Mouse (Mus musculus) neural tube, embryonic 11.5 days (tissue): ENCODE results near the gene Gas7. TPM values are rescaled to one million over a fixed set of nuclear protein-coding genes. Genes with fewer than 3 reads are reported as not detected.

Source experiments
- ATAC-seq: fragments of 200-750 bp; cut with Nextera tagmentation; 2 replicates; pipeline ENCODE4 v1.8.0; 2017; ENCODE audit warnings: moderate number of reproducible peaks, mild to moderate bottlenecking, moderate TSS enrichment, moderate library complexity; ENCODE audit not compliant: insufficient read depth, low FRiP score, low TSS enrichment
- DNase-seq: peaks from one replicate; pipeline ENCODE4 v3.0.0-alpha.2; 2015; ENCODE audit warnings: low spot score
- H3K27ac ChIP-seq: fragments of 300-500 bp; sonication (generic); 2 replicates; pipeline ENCODE4 v1.5.1; 2014; ENCODE audit warnings: low read depth, mild to moderate bottlenecking, low read length
- H3K27me3 ChIP-seq: fragments of 300-500 bp; sonication (generic); 2 replicates; pipeline ENCODE4 v1.6.1; 2014; ENCODE audit warnings: mild to moderate bottlenecking, low read length, mixed read lengths; ENCODE audit not compliant: control insufficient read depth, insufficient read depth
- H3K36me3 ChIP-seq: fragments of 300-500 bp; sonication (generic); 2 replicates; pipeline ENCODE4 v1.6.1; 2014; ENCODE audit warnings: mild to moderate bottlenecking, low read length, moderate library complexity, mixed read lengths; ENCODE audit not compliant: control insufficient read depth, insufficient read depth
- H3K4me1 ChIP-seq: fragments of 300-500 bp; sonication (generic); 2 replicates; pipeline ENCODE4 v1.6.1; 2014; ENCODE audit warnings: low read length, mixed read lengths; ENCODE audit not compliant: control insufficient read depth, insufficient read depth
- H3K4me2 ChIP-seq: fragments of 300-500 bp; sonication (generic); 2 replicates; pipeline ENCODE4 v1.6.1; 2014; ENCODE audit warnings: low read depth, mild to moderate bottlenecking, moderate library complexity
- H3K4me3 ChIP-seq: fragments of 300-500 bp; sonication (generic); 2 replicates; pipeline ENCODE4 v1.5.1; 2014; ENCODE audit warnings: low read depth, low read length
- H3K9ac ChIP-seq: fragments of 300-500 bp; sonication (generic); 2 replicates; pipeline ENCODE4 v1.6.1; 2014; ENCODE audit warnings: mild to moderate bottlenecking, low read length
- H3K9me3 ChIP-seq: fragments of 300-500 bp; sonication (generic); 2 replicates; pipeline ENCODE4 v1.6.1; 2016; ENCODE audit warnings: low read length; ENCODE audit not compliant: control insufficient read depth
- WGBS: fragments of 180-500 bp; shearing (Covaris S2); extraction: QIAGEN DNeasy Blood & Tissue Kit; methylation state at CpG from one replicate; pipeline ENCODE4 v1.1.7; 2014; 5-methylcytosine and 5-hydroxymethylcytosine counted together
- polyA plus RNA-seq: library from polyadenylated mRNA; unstranded; fragments of >200 nt; fragmentation: Nextera tagmentation; extraction: Ambion mirVana; gene quantifications from 2 replicates; pipeline ENCODE4 v1.2.1, GENCODE M21; 2014

Gene Gas7
- polyA plus RNA-seq, 1 experiment from 2014 or later = 4.4 TPM

DNA sequence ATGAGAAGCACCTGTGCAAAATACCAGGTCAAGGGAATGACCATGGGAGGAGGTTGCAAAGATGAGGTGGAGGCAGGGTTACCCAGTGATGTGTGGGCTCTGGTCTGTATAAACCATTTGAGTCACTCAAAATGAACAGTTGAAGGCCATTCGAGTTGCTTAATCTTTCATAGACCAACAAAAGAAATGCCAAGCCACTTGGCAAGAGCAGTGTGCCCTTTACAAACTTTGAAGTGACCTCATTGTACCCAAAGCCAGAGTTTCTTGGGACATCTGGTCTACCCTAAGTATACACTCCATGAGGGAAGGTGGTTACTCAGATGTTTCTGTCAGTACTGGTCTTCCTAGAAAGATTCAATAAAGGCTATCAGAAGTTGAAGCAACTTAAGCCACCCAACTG is 80.5 kb downstream of the Gas7 start:
- no peaks in the 10 kb centered on the region for H3K9me3 ChIP-seq
- no peak for DNase-seq
- no peak overlapping the region for H3K27ac ChIP-seq
- no peaks in the 10 kb centered on the region for H3K27me3 ChIP-seq
- H3K4me3 ChIP-seq = no peak overlapping the region
- no peaks in the 10 kb centered on the region for H3K4me1 ChIP-seq
- no peak overlapping the region for H3K4me2 ChIP-seq
- no peak overlapping the region for H3K9ac ChIP-seq
- no peaks in the 10 kb centered on the region for H3K36me3 ChIP-seq
- 85% methylated on average over 1 of the region's 1 CpGs for WGBS
- no peak for ATAC-seq

- no peak overlapping the region for H3K27ac ChIP-seq
- no peak overlapping the region for H3K4me3 ChIP-seq
- H3K4me2 ChIP-seq = no peak overlapping the region
- H3K36me3 ChIP-seq = no peaks in the 10 kb centered on the region
- ATAC-seq = no peak
- H3K9me3 ChIP-seq = no peaks in the 10 kb centered on the region
- no peaks in the 10 kb centered on the region for H3K4me1 ChIP-seq
- DNase-seq = no peak
- no peaks in the 10 kb centered on the region for H3K27me3 ChIP-seq
- WGBS = 86% methylated on average over 1 of the region's 1 CpGs
- no peak overlapping the region for H3K9ac ChIP-seq
Measured at GRCm38 (mm10) chr11:67536413-67536812, 81.2 kb downstream of the Gas7 start.

DNA sequence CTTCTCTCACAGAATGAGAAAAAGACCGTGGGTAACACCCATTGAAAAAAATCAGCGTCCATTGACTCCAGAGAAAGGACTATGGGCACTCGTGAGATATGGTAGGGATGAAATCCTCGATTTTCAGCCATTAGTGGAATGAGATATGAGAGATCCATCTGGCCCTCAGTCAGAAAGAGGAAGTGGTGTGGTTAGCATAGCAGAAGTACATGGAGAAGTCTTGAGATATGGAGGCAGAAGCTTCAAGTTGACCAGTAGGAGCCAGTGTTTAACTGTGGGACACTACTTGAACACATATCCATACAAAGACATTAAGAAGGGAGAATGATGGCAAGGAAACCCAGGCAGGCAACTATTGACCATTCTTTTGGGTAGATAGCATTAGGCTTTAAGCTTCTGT is 82.1 kb downstream of the Gas7 start:
- WGBS = 90% methylated on average over 4 of the region's 4 CpGs
- no peak for DNase-seq
- H3K4me3 ChIP-seq = no peak overlapping the region
- no peaks in the 10 kb centered on the region for H3K27me3 ChIP-seq
- no peak overlapping the region for H3K27ac ChIP-seq
- no peaks in the 10 kb centered on the region for H3K9me3 ChIP-seq
- no peak overlapping the region for H3K4me2 ChIP-seq
- no peak for ATAC-seq
- no peaks in the 10 kb centered on the region for H3K4me1 ChIP-seq
- no peak overlapping the region for H3K9ac ChIP-seq
- no peaks in the 10 kb centered on the region for H3K36me3 ChIP-seq

GRCm38 (mm10) chr11:67538557-67538956 is 83.3 kb downstream of the Gas7 start:
- H3K27ac ChIP-seq = no peak overlapping the region
- no peaks in the 10 kb centered on the region for H3K27me3 ChIP-seq
- no peak overlapping the region for H3K9ac ChIP-seq
- H3K9me3 ChIP-seq = no peaks in the 10 kb centered on the region
- ATAC-seq (no peak), DNase-seq (no peak)
- no peaks in the 10 kb centered on the region for H3K4me1 ChIP-seq
- WGBS = 81% methylated on average over 6 of the region's 6 CpGs
- H3K4me2 ChIP-seq = no peak overlapping the region
- H3K36me3 ChIP-seq = no peaks in the 10 kb centered on the region
- H3K4me3 ChIP-seq = no peak overlapping the region

- ATAC-seq (no peak), DNase-seq (no peak)
- Histone ChIP-seq H3K9ac (no peak overlapping the region), H3K27ac (no peak overlapping the region), H3K4me3 (no peak overlapping the region), H3K36me3 (no peaks in the 10 kb centered on the region), H3K4me1 (no peaks in the 10 kb centered on the region), H3K4me2 (no peak overlapping the region), H3K9me3 (no peaks in the 10 kb centered on the region), H3K27me3 (no peaks in the 10 kb centered on the region)
- WGBS = 56% methylated on average over 11 of the region's 11 CpGs
Measured at GRCm38 (mm10) chr11:67544656-67545432, 89.6 kb downstream of the Gas7 start.

DNA sequence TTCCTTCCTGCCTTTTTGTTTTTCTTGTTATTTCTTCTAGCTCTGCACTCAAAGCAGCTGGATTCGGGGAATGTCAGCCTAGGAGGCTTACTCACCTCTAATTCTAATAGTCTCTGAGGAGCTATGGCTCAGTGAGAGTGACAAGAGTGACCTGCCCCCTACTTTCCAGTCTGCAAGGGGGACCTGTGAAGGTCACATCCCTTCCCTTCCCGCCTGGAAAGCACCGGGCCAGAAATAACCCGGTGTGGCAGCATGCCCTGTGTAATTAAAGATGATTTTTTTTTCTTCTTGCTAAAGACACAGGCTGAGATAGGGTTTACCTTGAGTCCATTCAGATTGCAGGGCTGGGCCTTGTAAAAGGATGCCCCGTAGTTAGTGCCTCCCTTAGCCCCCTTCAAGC is 91.3 kb downstream of the Gas7 start:
- H3K36me3 ChIP-seq = no peaks in the 10 kb centered on the region
- H3K4me1 ChIP-seq = no peaks in the 10 kb centered on the region
- H3K9ac ChIP-seq = no peak overlapping the region
- no peak overlapping the region for H3K27ac ChIP-seq
- no peak overlapping the region for H3K4me3 ChIP-seq
- no peak for DNase-seq
- 55% methylated on average over 5 of the region's 5 CpGs for WGBS
- H3K9me3 ChIP-seq = no peaks in the 10 kb centered on the region
- H3K4me2 ChIP-seq = no peak overlapping the region
- H3K27me3 ChIP-seq = no peaks in the 10 kb centered on the region
- ATAC-seq = no peak

DNA sequence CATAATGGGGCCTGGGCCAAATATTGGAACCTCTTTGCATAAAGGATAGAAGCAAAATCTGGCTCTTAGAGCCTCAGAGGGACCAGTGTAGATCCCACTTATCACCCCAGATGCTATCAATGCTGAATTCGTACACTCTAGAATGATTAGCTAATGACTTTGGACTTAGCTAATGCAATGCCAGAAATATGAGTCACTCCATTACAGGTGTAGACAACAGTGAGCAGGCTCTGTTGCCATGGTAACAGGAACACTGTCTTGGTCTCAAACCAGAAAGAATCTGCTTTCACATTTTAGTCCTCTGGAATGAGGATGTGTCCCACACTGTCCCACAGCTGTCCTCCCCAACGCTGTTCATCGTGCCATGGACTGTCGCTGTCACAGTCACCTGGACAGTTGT is 94.1 kb downstream of the Gas7 start:
- WGBS = 87% methylated on average over 4 of the region's 4 CpGs
- DNase-seq = no peak
- no peak for ATAC-seq
- Histone ChIP-seq H3K27me3 (no peaks in the 10 kb centered on the region), H3K9ac (no peak overlapping the region), H3K4me3 (no peak overlapping the region), H3K27ac (no peak overlapping the region), H3K36me3 (no peaks in the 10 kb centered on the region), H3K9me3 (no peaks in the 10 kb centered on the region), H3K4me2 (no peak overlapping the region), H3K4me1 (no peaks in the 10 kb centered on the region)

DNA sequence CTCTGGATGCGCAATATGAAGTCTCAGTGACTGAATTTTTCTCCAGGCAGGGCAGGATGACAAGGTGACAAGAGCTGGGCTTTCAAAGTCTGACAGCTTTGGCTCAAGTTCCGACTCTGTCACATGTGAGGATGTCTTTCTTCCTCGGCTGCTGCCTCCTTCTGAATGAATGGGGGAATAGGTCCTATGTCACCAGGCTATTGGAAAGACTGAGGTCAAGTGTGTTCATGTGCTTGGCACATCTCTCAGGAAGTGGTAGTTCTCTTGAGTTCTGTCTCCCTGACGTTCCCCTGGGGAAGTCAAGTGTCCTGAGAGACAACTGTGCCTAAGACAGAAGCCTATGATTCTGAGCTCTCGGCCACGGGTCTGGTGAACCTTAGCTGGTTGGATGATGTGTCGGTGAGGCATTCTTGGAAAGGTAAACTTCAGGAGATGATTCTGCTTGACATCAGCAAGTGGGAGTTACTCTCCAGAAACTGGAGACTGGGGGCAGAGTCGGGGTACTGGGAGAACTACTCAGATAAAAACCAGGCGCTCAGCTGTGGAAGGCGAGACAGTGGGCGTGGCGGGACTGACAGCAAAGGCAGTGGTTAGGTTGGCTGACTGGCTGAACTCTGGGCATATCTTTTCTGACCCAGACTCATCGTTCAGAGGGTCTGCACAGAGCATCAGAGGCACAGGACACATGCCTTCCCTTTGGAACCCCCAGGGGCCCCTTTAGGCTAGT is 94.7 kb downstream of the Gas7 start:
- H3K4me3 ChIP-seq = no peak overlapping the region
- DNase-seq (no peak), ATAC-seq (no peak)
- no peaks in the 10 kb centered on the region for H3K9me3 ChIP-seq
- no peaks in the 10 kb centered on the region for H3K36me3 ChIP-seq
- no peaks in the 10 kb centered on the region for H3K4me1 ChIP-seq
- no peak overlapping the region for H3K4me2 ChIP-seq
- no peaks in the 10 kb centered on the region for H3K27me3 ChIP-seq
- no peak overlapping the region for H3K9ac ChIP-seq
- WGBS = 80% methylated on average over 13 of the region's 13 CpGs
- no peak overlapping the region for H3K27ac ChIP-seq

GRCm38 (mm10) chr11:67552400-67552799 is 97.2 kb downstream of the Gas7 start:
- no peak overlapping the region for H3K27ac ChIP-seq
- 88% methylated on average over 8 of the region's 8 CpGs for WGBS
- no peaks in the 10 kb centered on the region for H3K27me3 ChIP-seq
- no peak overlapping the region for H3K9ac ChIP-seq
- H3K36me3 ChIP-seq = no peaks in the 10 kb centered on the region
- no peak overlapping the region for H3K4me3 ChIP-seq
- DNase-seq = no peak
- ATAC-seq = no peak
- no peaks in the 10 kb centered on the region for H3K9me3 ChIP-seq
- no peak overlapping the region for H3K4me2 ChIP-seq
- H3K4me1 ChIP-seq = no peaks in the 10 kb centered on the region
